Mouse (Mus musculus) urinary bladder, postnatal 25 days (tissue): Measurements from ENCODE around the gene Ppp6r3.
"Not testable (repeated sequence)": the region's sequence is repeated elsewhere in the genome, so short reads cannot be mapped to it uniquely, and the experiment has no call there.

Experiments
- DNase-seq: peaks from one replicate; pipeline ENCODE4 v3.0.0; 2022; ENCODE audit warnings: low spot score

The Ppp6r3 gene

DNA sequence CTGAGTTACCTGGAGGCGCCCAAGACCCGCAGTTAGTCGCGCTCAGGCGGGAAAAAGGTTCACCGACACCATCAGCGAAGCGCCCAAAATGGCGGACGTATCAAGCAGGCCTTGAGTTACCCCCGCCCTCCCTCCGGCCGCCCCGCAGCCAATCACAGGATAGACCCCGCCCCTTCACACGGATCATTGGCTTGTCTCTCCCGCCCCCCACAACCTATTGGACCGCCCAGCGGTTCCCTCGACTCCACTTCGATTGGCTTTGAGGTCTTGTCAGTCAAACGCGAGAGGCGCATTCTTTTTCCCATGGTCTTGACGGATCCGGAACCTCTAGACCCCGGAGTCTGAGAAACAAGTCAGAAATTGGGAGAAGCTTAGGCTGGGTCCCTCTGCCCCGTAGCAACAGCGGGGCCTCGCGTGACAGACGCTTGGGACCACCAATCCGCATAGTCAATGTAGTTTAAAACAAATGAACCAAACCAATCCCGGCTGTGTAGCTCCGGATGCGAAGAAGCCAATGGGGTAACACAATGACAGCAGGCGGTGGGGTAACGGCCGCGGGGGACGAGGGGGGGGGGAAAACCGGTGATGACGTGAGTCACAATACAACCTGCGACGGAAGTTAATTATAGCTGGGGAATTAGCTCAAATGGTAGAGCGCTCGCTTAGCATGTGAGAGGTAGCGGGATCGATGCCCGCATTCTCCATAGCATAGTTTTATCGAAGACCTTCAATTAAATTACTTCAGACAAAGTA is at the start of gene Ppp6r3:
Gene Ppp6r3, minus strand, starts transcription at position 118 of the 753 bp plus-strand sequence.
- peak; percentile 91 for DNase-seq

DNA sequence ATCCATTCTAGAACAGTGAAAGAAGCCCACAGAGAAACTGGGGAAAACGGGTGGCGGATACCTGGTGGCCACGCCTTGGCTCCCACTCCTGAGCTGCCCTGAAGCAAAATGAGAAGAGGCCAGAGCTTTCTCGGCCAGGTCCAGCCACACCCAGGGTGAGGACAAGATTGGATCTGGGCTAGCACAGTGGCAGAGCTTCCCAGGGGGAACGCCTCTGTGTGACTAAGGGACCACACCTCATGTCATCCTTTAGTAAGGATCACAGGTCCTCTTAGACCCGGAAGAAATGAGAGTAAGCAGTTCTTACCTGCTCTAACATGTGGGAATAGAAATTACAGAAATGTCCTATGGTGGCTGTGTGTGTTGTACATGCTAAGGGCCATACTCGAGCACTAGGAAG is 49.6 kb upstream of the Ppp6r3 start:
- DNase-seq: no peak

DNA sequence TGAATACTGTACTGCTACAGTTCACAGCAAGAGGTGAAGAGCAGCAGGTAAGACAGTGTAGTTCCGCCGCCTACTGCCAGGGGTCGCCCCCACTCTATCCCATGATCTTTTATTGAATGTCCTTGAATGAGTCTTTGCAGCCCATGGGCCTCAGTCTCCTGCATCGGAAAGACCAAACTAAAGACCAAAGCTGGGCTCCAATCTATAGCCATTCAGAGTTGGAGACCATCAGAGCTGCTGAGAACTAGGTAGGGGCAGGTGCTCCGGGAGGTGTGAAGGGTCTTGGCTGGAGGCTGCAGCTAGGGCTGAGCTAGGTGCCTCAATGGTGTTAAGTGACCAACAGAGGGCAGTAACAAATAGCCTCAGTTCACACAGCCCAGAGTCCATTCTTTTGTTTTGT is 48.3 kb upstream of the Ppp6r3 start:
- peak; percentile 44 for DNase-seq

DNA sequence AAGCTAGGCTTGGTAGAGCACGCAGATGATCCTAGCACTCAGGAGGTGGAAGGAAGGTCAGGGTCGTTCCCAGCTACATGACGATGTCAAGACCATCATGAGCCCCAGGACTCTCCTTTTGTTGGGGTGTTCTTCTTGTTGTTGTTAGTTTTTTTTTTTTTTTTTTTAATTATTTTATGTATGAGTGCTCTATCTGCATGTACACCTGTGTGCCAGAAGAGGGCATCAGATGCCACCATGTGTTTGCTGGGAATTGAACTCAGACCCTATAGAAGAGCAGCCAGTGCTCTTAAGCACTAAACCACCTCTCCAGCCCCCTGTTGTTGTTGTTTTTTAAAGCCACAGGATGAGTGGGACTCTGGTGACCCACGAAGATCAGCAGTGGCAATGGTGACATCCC is 47.7 kb upstream of the Ppp6r3 start:
- no peak for DNase-seq

DNA sequence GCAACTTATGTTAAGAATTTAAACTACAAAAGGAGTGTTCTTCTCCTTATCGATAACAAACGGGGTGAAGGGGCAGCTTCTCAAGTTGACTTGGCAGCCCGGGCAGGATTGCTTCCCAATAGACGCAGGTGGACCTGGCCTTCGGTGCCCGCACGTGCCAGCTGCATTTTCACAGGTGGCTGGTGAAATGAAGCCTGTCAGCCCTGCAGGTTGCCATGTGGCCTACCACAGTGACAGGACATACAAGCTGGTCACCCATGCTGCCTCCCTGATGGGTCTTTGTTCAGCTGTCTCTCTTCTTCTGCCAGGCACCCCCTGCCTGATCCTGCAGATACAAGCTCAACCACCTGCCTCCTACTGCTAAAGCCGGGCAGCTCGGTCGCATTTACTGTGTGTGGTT is 45.3 kb upstream of the Ppp6r3 start:
- DNase-seq: no peak

DNA sequence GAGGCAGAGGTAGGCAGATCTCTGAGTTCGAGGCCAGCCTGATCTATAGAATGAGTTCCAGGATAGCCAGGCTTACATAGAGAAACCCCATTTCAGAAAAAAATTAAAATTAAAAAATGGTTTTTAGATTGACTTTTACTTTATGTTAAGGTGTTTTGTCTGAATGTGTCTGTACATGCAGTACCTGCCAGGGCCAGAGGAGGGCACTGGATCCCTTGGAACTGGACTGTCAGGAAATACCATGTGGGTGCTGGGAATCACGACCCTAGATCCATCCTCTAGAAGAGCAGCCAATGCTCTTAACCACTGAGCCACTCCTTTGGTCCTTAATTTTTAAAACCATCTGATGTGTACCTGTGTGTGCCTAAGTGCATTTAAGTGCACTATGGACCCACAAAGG is 43.8 kb upstream of the Ppp6r3 start:
- no peak for DNase-seq

DNA sequence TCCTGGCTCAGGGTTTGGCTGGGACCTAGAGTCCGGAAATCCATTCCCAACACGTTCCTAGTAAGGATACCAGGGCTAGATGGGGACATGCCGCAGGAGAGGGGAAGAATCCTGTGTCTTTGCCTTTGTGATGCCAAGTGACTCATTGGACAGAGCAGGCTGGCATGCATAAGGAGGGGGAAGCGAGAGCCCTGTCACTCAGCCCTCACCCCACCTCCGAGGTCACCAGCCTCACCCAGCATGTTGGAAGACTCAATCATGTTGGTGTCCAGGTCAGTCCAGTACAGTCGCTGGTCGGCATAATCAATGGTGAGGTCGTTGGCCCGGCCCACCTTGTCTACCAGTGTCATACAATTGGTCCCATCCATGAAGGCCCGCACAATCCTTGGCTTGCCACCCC is 38.4 kb upstream of the Ppp6r3 start:
- DNase-seq: no peak

DNA sequence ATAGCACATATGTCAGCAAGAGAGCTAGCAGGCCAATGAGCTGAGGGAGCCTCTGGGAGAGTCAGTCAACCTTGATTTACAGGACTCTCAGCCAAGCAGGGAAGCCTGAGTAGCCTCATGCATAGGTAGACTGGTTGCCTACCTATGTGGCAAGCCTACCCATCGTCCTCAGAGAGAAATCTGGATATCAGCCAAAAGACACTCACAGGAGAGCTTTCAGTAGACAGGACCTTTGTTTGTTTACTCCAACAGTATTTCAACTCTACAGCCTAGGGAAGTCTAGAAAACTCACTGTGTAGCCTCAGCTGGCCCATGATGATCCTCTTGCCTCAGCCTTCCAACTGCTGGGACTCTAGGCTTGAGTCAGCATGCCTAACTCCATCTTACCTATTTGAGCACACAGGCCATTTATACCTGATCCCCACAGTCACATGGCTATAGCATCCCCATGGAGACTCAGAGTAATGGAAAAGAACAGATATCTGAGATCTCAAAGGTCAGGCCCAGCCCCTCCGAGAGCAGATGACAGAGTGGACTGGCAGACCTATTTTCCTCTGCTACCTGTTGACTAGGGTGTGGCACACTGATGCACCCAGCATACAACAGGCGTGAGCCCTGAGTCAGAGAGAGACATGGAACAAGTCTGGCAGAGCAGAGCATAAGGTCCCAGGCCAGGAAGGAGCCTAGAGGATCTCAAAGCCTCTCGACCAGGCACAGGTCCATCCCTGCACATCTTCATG is 37.2 kb upstream of the Ppp6r3 start:
- no peak for DNase-seq

DNA sequence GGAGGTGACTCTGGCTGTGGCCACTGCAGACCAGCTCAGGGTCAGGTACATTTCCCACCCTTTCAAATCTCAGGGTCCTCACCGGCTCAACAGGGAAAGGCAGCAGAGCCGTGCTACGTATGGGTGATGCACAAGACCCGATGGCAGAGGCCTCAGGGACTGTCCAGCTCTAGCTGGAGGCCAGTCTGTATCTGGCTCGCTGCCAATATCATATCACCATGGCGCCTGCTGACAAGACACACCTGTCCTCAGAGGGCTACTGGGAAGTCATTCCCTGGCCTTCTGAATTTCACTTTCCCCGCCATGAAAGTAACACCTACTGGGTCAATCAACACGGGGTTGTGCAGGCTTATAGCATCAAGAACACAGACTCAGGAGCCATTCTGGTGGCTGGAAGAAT is 36.2 kb upstream of the Ppp6r3 start:
- DNase-seq: no peak

DNA sequence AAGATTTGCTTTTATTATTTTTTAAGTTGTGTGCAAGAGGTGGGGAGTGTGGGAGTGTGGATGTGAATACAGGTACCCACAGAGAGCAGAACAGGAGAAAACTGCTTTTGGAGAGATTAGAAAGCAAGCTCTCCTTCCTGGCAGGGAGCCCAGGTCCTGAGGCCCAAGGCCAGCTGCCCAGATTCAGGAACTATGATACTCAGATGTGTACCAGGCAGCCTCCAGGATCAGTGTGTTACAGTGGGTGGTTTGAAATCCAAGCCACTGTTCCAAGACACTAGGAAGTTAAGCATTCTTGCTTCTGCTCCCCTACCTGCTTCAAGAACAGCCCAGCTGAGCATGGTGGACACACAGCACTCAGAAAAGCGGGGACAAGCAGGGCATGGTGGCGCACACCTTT is 35.3 kb upstream of the Ppp6r3 start:
- no peak for DNase-seq

DNA sequence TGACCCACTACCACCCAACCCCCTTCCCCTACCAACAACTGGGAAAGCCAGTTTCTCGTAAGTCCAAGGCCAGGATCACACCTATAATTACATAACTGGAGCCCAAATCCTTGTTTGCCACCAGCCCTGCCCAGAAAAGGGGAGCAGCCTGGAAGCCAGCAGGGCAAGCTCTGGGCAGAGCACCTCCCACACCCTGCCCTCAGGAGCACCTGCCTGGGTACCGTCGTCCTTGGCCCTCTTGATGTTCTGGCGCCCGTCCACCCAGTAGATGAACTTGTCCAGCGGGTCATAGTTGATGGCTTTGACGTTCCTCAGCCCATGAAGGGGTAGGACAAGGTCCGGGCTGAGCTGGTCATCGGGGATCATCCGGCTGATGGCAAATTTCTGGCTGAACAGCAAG is 34.3 kb upstream of the Ppp6r3 start:
- no peak for DNase-seq

DNA sequence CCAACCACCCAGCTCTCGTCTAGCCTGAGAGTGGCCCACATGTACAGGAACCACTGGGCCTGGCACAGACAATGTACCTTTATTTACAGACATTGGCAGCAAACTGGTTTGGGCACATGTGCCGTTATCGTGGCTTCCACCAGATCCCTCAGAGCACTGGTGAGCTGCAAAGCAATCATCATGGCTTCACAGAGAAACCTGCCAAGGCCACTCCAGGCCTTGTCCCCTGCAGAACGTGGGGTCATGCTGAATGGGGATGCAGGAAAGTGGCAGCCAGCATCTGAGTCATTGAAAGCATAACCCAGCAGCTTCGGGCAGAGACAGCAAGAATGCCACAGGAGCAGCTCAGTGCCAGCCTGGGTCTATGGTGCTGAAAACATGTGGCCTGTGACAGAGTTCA is 18.8 kb upstream of the Ppp6r3 start:
- DNase-seq: no peak

DNA sequence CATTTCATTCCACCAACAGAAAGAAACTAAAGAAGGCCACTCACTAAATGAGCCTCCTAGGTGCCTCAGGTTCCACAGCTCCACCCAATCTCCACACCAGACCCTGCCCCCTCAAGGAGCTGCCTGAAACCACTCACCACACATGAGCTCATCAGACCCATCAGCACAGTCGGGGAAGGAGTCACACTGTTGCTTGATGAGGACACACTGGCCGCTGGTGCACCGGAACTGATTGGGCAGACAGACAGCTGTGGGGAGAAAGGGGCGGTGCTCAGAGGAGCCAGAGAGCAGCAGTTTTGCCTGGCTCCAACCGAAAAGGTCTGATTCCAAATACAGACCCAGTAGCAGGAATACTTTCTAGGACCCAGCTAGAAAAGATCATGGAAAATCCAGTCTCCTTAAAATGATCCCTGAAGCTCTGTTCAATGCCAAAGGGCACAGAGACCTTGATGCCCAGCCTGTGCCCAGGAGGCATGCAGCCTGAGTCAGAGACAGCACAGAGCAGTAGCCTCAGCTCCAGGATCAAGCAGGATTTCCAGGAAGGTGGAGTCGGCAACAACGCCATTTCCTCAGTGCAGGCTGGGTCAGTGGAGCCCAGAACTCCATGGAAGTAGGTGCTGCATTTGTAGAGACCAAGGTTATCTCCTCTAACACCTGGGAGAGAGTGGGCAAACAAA is 18.0 kb upstream of the Ppp6r3 start:
- DNase-seq: no peak

DNA sequence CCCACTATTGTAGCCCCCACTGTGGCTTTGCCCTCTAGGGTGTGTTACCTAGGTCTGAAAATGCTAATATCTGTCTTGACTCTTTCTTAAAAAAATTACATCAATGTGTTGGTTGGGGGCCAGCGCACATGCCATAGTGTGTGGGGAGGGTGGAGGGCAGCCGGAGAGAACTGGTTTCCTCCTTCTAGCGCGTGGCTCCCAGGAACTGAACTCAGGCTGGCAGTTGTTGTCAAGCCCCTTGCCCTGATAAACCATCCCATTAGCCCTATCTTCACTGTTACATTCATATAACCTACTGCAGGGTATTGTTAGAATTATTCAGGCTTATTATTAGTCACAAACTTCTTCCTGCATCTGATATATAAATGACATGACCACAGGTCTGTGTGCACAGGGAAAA is 14.4 kb upstream of the Ppp6r3 start:
- no peak for DNase-seq

DNA sequence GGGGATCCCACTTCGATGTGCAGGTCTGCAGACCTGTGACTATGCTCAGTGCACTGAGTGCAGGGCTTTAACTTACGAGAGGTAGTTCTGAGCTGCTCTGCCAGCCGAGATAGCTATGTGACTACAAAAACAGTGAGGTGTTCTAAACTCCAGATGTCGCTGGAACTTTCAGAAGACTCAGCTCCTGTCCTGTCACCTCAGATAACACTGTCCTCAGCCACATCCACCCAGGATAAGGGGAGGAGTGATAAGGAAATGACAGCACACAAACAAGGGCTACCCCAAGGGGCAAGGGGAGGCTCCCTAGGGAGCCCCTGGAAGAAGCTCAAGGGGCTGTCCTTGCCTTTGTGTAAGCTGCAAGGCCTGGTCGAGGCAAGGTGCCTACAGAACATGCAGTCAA is 14.0 kb upstream of the Ppp6r3 start:
- DNase-seq: no peak

DNA sequence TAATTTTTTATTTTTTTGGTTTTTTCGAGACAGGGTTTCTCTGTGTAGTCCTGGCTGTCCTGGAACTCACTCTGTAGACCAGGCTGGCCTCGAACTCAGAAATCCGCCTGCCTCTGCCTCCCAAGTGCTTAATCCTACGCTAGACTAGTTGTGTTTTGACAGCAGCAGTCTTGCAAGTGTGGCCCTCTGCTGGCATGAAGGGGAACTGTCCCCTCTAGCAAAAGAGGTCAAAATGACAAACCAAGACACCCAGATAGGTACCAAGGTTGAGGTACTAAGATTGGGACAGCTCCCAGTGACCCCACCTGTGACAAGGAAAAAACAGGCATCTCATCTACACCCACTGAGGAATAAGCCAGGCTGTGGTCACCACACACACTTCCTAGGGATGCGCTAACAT is 12.2 kb upstream of the Ppp6r3 start:
- DNase-seq: not testable (repeated sequence)

DNA sequence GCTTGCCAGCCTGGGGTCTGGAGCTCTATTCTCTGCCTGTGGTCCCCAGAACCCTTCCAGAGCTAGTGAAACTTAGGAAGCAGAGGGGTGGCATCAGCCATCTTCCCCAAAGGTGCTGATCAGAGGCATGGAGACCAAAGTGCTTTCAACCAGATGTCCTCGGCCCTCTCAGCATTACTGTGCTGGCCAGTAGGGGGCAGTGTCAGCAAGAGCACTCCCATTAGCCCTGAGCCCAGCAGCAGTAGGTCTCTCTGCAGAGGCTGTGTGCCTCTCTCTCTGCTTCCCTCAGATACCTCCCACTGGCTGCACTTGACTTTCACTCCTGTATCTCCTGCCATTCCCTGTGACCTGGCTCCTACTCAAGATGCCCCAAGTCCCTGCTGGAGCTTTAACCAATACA is 11.0 kb upstream of the Ppp6r3 start:
- DNase-seq: peak; percentile 46

DNA sequence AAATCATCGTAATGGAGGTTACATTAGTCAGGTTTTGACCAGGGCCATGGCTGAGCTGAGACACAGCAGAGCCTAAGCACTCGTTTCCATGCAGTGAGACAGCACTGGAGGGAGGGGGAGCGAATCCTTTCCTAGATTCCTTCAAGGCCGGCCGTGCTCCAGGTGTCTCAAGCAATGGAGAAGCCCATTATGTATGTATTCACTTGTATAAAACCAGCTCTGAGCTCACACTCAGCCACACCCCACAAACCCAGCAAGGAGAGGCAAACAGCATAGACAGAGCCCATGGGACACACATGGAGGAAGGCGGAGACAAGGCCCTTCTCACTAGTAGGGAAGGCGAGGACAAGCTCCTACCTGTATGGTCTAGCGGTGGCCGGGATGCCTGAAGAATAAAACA is 10.5 kb upstream of the Ppp6r3 start:
- DNase-seq: no peak

DNA sequence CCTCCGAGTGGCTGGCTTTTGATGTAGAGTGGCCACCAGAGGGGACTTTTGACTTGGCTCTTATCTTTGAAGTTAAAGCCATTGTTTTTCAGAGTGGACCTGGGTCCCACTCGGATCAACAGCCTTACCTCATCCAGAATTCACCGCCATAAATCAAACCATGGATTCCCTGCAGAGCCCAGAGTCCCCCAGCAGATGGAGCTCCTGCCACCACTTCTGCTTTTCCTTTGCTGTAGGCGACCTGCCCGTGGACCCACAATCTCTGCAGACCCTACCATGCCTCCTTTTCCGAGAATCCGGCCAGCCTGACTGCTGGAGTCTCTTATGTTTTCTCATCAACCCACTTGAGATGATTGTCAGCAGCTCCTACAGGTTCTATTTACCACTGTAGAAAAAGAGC is 5.8 kb upstream of the Ppp6r3 start:
- DNase-seq: peak; percentile 26

DNA sequence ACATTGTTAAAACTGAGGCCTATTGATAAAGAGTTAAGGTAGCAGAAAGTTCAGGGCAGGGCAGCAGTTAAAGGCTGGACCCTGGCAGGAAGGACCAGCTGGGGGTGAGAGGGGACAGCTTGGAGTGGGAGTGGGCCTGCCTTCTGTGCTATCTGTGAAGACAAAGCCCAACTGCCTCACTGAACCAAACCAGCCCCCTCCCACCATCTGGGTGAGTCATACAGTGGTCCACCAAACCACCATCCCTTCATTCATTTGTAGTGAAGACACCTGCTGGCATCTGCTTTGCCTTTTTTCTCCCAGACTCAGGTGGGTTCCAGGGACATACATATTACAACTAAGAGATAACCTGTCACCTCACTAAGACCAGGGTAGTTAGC is 2.4 kb upstream of the Ppp6r3 start:
- no peak for DNase-seq

DNA sequence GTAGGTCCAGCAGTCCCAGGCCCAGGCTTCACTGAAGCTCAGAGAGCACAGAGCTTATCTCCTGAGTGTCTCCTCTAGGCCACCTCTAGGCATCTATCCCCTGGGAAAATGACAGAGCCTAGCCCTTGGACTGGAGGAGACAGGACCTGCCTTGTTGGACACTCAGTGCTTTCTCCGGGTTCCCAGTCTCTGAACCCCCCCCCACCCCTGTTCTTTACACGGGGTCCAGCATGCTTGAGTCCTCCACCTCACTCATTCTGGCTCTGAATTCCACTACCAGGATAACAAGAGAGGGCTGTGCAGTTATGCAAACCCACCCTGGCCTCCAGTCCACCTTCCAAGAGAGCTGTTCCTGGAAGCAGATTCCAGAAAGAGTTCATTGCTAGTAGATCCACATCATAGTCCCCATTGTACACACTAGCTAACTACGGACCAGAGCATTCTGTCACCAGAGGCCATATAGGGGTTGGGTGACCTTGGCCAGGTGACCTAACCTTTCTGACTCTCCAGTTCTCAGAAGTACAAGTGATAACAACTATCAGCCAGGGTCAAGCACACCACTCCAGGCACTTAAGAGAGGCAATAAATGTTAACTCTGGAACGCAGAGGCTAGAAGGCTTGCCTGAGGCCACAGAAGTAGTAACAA is 1.8 kb upstream of the Ppp6r3 start:
- no peak for DNase-seq

DNA sequence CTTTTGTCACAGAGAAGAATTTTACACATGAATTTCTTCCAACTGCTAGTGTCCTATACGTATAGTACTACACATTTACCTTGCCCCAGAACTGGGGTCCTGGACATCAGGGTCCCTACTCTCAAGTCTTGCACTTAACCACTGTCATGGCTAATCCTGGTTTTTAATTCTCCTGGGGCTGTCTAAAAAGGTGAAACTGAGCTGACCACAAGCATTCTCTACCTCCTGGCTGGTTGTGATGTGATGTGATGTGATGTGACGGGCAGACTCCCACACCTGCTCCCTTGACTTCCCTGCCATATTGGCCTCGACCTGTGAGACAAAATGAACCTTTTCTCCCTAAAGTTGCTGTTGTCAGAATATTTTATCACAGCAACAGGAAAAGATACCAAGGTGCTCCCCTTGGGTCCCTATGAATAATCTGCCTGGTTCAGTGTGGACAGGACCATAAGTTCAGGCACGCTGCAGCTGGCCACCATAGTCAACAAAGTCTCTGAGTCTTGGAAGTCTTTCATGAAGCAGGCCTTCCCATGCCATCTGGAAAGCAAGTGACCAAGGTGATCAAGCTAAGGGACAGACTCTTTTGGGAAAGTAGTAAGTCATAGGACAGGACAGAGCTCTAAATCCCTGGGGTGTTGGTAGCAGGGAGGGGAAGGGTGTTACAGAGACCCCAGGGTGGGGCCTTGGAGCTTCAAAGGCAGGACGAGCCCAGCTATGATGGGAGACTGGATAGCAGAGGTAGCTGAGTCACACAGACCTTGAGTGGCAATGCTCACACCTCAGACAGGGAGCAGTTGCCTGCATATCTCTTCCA is 1.1 kb upstream of the Ppp6r3 start:
- DNase-seq: no peak
